ENCODE assay signal across 26 mouse cellular contexts in the genomic region with DNA sequence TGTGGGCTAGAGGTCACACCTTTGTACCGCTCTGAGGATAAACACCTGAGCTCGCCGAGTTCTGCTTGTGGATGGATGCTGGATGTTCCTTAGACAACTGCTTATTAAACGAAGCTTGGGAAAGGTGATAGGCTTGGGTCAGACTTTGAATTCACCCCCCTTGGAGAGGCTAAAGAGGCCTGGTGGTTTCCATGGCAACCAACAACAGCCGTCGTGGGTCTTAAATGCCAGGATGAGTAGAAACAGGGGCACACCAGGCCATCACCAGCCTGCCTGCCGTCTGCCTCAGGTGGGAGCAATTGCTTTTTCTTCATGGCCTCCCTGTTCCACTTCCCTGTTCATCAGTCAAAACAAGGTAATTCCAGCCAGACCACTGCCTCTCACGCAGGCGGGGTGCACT.
DNase-seq lines count a peak whose midpoint lies in the region; ATAC-seq and TF ChIP-seq lines count a peak whose summit lies in the region.
"Had no signal": no experiment of that assay in that cellular context is flagged by ENCODE, and none has a peak within 500 bp of the region (broad histone marks: within the 10 kb centered on the region; RNA-seq: fewer than 3 reads in every experiment).

No protein-coding gene starts in this region.

- no peak for TF ChIP-seq CTCF in testis, adult 2 months (IDR thresholded peaks at IDR 0.05; ENCODE audit: control insufficient read depth, insufficient read depth, insufficient replicate concordance, low read depth, low read length)
- TF ChIP-seq CTCF in brain, embryonic 14.5 days (IDR thresholded peaks at IDR 0.05; ENCODE audit: borderline replicate concordance, extremely low read depth, insufficient read depth, insufficient read length) = no peak

- TF ChIP-seq POLR2A in testis, adult 2 months (IDR thresholded peaks at IDR 0.05; ENCODE audit: control insufficient read depth, low read depth, low read length) = no peak
- no peak for TF ChIP-seq POLR2A in brain, embryonic 14.5 days (IDR thresholded peaks at IDR 0.05; ENCODE audit: borderline replicate concordance, extremely low read depth, insufficient read depth, insufficient read length, poor library complexity, severe bottlenecking)

- no peaks in the 10 kb centered on the region; the same call in 1 of the 2 replicates for H3K4me1 ChIP-seq in midbrain, embryonic 11.5 days (ENCODE audit: control insufficient read depth, insufficient read depth, low read length)
- H3K4me1 ChIP-seq in midbrain, embryonic 13.5 days (replicated peaks) = peaks cover 11% of the 10 kb centered on the region; the same call in 1 of the 2 replicates
- peaks cover 7% of the 10 kb centered on the region for H3K4me1 ChIP-seq in testis, adult 2 months (ENCODE audit: control insufficient read depth, insufficient read depth, low read length)
- H3K4me1 ChIP-seq in kidney, embryonic 15.5 days = no peaks in the 10 kb centered on the region
- H3K4me1 ChIP-seq: embryonic facial prominence, embryonic 10.5 days; forebrain, embryonic 13.5 days had no signal

- ATAC-seq in midbrain, embryonic 11.5 days (ENCODE audit: low FRiP score) = no peak
- ATAC-seq in midbrain, embryonic 13.5 days = no peak
- no peak for ATAC-seq in kidney, embryonic 15.5 days (replicated peaks; ENCODE audit: low FRiP score)
- ATAC-seq: forebrain, embryonic 13.5 days; forebrain, postnatal 0 days had no signal

- H3K27ac ChIP-seq in midbrain, embryonic 11.5 days (ENCODE audit: low read depth, low read length) = no peak overlapping the region
- no peak overlapping the region for H3K27ac ChIP-seq in midbrain, embryonic 13.5 days
- no peak overlapping the region for H3K27ac ChIP-seq in testis, adult 2 months (ENCODE audit: control insufficient read depth, insufficient read depth, low read depth, low read length)
- no peak overlapping the region for H3K27ac ChIP-seq in kidney, embryonic 15.5 days
- H3K27ac ChIP-seq: embryonic facial prominence, embryonic 10.5 days; embryonic facial prominence, embryonic 13.5 days; forebrain, embryonic 13.5 days; gastrocnemius, adult 2 months; hindbrain, embryonic 12.5 days; hindbrain, embryonic 15.5 days had no signal

- H3K4me2 ChIP-seq in midbrain, embryonic 11.5 days = no peak overlapping the region
- H3K4me2 ChIP-seq in midbrain, embryonic 13.5 days (replicated peaks) = no peak overlapping the region
- no peak overlapping the region for H3K4me2 ChIP-seq in kidney, embryonic 15.5 days
- H3K4me2 ChIP-seq: embryonic facial prominence, embryonic 13.5 days; forebrain, embryonic 13.5 days; heart, embryonic 11.5 days; hindbrain, embryonic 12.5 days; hindbrain, embryonic 15.5 days had no signal

- H3K36me3 ChIP-seq in midbrain, embryonic 11.5 days (ENCODE audit: control insufficient read depth, insufficient read depth, low read length) = no peaks in the 10 kb centered on the region
- H3K36me3 ChIP-seq in midbrain, embryonic 13.5 days = no peaks in the 10 kb centered on the region
- H3K36me3 ChIP-seq in testis, adult 2 months (ENCODE audit: control insufficient read depth, insufficient read depth, low read length) = no peaks in the 10 kb centered on the region
- H3K36me3 ChIP-seq in kidney, embryonic 15.5 days = no peaks in the 10 kb centered on the region
- H3K36me3 ChIP-seq: embryonic facial prominence, embryonic 10.5 days; embryonic facial prominence, embryonic 13.5 days; hindbrain, embryonic 12.5 days; hindbrain, embryonic 15.5 days had no signal

- no peaks in the 10 kb centered on the region for H3K27me3 ChIP-seq in midbrain, embryonic 11.5 days (ENCODE audit: control insufficient read depth, insufficient read depth, low read length)
- no peaks in the 10 kb centered on the region for H3K27me3 ChIP-seq in midbrain, embryonic 13.5 days
- H3K27me3 ChIP-seq in testis, adult 2 months (ENCODE audit: control insufficient read depth, insufficient read depth, low read length) = no peaks in the 10 kb centered on the region
- H3K27me3 ChIP-seq in kidney, embryonic 15.5 days = no peaks in the 10 kb centered on the region
- H3K27me3 ChIP-seq: CH12.LX; embryonic facial prominence, embryonic 13.5 days; forebrain, embryonic 13.5 days; hindbrain, embryonic 12.5 days; hindbrain, embryonic 15.5 days had no signal

- H3K9ac ChIP-seq in midbrain, embryonic 11.5 days (ENCODE audit: low read length) = peak overlapping the region; percentile 20; the same call in 1 of the 2 replicates
- no peak overlapping the region for H3K9ac ChIP-seq in midbrain, embryonic 13.5 days (replicated peaks)
- no peak overlapping the region for H3K9ac ChIP-seq in kidney, embryonic 15.5 days
- H3K9ac ChIP-seq: embryonic facial prominence, embryonic 13.5 days; forebrain, embryonic 13.5 days; forebrain, postnatal 0 days; hindbrain, embryonic 12.5 days; hindbrain, embryonic 15.5 days had no signal

- WGBS in midbrain, embryonic 11.5 days = 51% methylated on average over 9 of the region's 9 CpGs
- 38% methylated on average over 9 of the region's 9 CpGs for WGBS in midbrain, embryonic 13.5 days
- 62% methylated on average over 9 of the region's 9 CpGs for WGBS in kidney, embryonic 15.5 days

- H3K9me3 ChIP-seq in midbrain, embryonic 11.5 days (ENCODE audit: control insufficient read depth, low read length) = no peaks in the 10 kb centered on the region
- no peaks in the 10 kb centered on the region for H3K9me3 ChIP-seq in midbrain, embryonic 13.5 days
- peaks cover 5% of the 10 kb centered on the region; the same call in 1 of the 2 replicates for H3K9me3 ChIP-seq in kidney, embryonic 15.5 days (replicated peaks)
- H3K9me3 ChIP-seq: embryonic facial prominence, embryonic 10.5 days; embryonic facial prominence, embryonic 13.5 days; hindbrain, embryonic 15.5 days had no signal

- H3K4me3 ChIP-seq in midbrain, embryonic 11.5 days (ENCODE audit: low read depth, low read length) = no peak overlapping the region
- no peak overlapping the region for H3K4me3 ChIP-seq in midbrain, embryonic 13.5 days (replicated peaks)
- H3K4me3 ChIP-seq in testis, adult 2 months (ENCODE audit: control insufficient read depth, low read depth, low read length) = peak overlapping the region; percentile 87
- H3K4me3 ChIP-seq in kidney, embryonic 15.5 days (replicated peaks) = no peak overlapping the region
- H3K4me3 ChIP-seq: embryonic facial prominence, embryonic 10.5 days; embryonic facial prominence, embryonic 13.5 days; erythroblast, embryonic 14.5 days; forebrain, embryonic 13.5 days; gastrocnemius, adult 2 months; hindbrain, embryonic 12.5 days; hindbrain, embryonic 15.5 days had no signal

- no peak for DNase-seq in midbrain, embryonic 11.5 days (ENCODE audit: low spot score, missing footprints)
- DNase-seq in testis, postnatal 14 days (ENCODE audit: low spot score) = no peak
- DNase-seq in brain, embryonic 14.5 days (ENCODE audit: low read depth) = peak; percentile 53
- DNase-seq: adrenal gland, postnatal 10 days; adrenal gland, postnatal 36 days; B cell, adult 2 months; cerebellum, adult 11 months; cerebellum, adult 8-10 months; cerebellum, postnatal 10 days; cerebellum, postnatal 36 days; embryo, embryonic 11 days; forebrain, postnatal 0 days; gastrocnemius, adult 2 months; gastrocnemius, postnatal 14 days; heart, adult 11 months had no signal
